Mouse (Mus musculus) midbrain, embryonic 15.5 days (tissue): Measurements from ENCODE around the gene Zmym3. TPM values are rescaled to one million over a fixed set of nuclear protein-coding genes. Genes with fewer than 3 reads are reported as not detected.

Source experiments
- ATAC-seq: fragments of 200-750 bp; cut with Nextera tagmentation; replicated peaks from 2 replicates; pipeline ENCODE4 v1.8.0; 2017; ENCODE audit warnings: moderate TSS enrichment
- H3K27ac ChIP-seq: fragments of 300-500 bp; sonication (generic); 2 replicates; pipeline ENCODE4 v1.5.1; 2015; ENCODE audit warnings: mild to moderate bottlenecking, inconsistent platforms
- H3K27me3 ChIP-seq: fragments of 300-500 bp; sonication (generic); replicated peaks from 2 replicates; pipeline ENCODE4 v1.6.1; 2015; ENCODE audit warnings: inconsistent platforms
- H3K36me3 ChIP-seq: fragments of 300-500 bp; sonication (generic); replicated peaks from 2 replicates; pipeline ENCODE4 v1.6.1; 2015; ENCODE audit warnings: inconsistent platforms
- H3K4me1 ChIP-seq: fragments of 300-500 bp; sonication (generic); 2 replicates; pipeline ENCODE4 v1.6.1; 2015; ENCODE audit warnings: inconsistent platforms
- H3K4me2 ChIP-seq: fragments of 300-500 bp; sonication (generic); 2 replicates; pipeline ENCODE4 v1.6.1; 2015; ENCODE audit warnings: inconsistent platforms, mild to moderate bottlenecking, moderate library complexity
- H3K4me3 ChIP-seq: fragments of 300-500 bp; sonication (generic); 2 replicates; pipeline ENCODE4 v1.5.1; 2015; ENCODE audit warnings: mild to moderate bottlenecking, inconsistent platforms
- H3K9ac ChIP-seq: fragments of 300-500 bp; sonication (generic); 2 replicates; pipeline ENCODE4 v1.6.1; 2015; ENCODE audit warnings: mild to moderate bottlenecking, inconsistent platforms
- H3K9me3 ChIP-seq: fragments of 300-500 bp; sonication (generic); 2 replicates; pipeline ENCODE4 v1.6.1; 2016; ENCODE audit warnings: inconsistent platforms
- WGBS: fragments of 180-500 bp; shearing (Covaris S2); methylation state at CpG from one replicate; pipeline ENCODE4 v1.1.7; 2015; ENCODE audit warnings: mixed read lengths; 5-methylcytosine and 5-hydroxymethylcytosine counted together
- polyA plus RNA-seq: library from polyadenylated mRNA; unstranded; fragments of >200 nt; fragmentation: Nextera tagmentation; extraction: Ambion mirVana; gene quantifications from 2 replicates; pipeline ENCODE4 v1.2.1, GENCODE M21; 2015

Zmym3 gene
- polyA plus RNA-seq, 1 experiment from 2014 or later, result 102 TPM

GRCm38 (mm10) chrX:101396459-101396858 lies 24.2 kb downstream of the Zmym3 start:
- no peak for ATAC-seq
- no peaks in the 10 kb centered on the region for H3K4me1 ChIP-seq
- H3K4me2 ChIP-seq, result no peak overlapping the region
- H3K27me3 ChIP-seq, result peaks cover 13% of the 10 kb centered on the region
- H3K9ac ChIP-seq, result no peak overlapping the region
- no peak overlapping the region for H3K4me3 ChIP-seq
- no peaks in the 10 kb centered on the region for H3K36me3 ChIP-seq
- WGBS, result 28% methylated on average over 11 of the region's 11 CpGs
- no peaks in the 10 kb centered on the region for H3K9me3 ChIP-seq
- H3K27ac ChIP-seq, result no peak overlapping the region

GRCm38 (mm10) chrX:101394341-101394740 lies 26.3 kb downstream of the Zmym3 start:
- Histone ChIP-seq H3K36me3 (no peaks in the 10 kb centered on the region), H3K4me3 (no peak overlapping the region), H3K4me1 (no peaks in the 10 kb centered on the region), H3K9ac (no peak overlapping the region), H3K9me3 (no peaks in the 10 kb centered on the region), H3K27ac (no peak overlapping the region), H3K4me2 (no peak overlapping the region), H3K27me3 (peaks cover 13% of the 10 kb centered on the region)
- no peak for ATAC-seq
- 65% methylated on average over 2 of the region's 2 CpGs for WGBS

GRCm38 (mm10) chrX:101388866-101389537 lies 31.6 kb downstream of the Zmym3 start:
- no peaks in the 10 kb centered on the region for H3K27me3 ChIP-seq
- no peak overlapping the region for H3K4me3 ChIP-seq
- ATAC-seq, result peak; percentile 18; the same call in 1 of the 2 replicates
- no peaks in the 10 kb centered on the region for H3K9me3 ChIP-seq
- no peak overlapping the region for H3K4me2 ChIP-seq
- H3K27ac ChIP-seq, result no peak overlapping the region
- H3K36me3 ChIP-seq, result no peaks in the 10 kb centered on the region
- peaks cover 10% of the 10 kb centered on the region; the same call in 1 of the 2 replicates for H3K4me1 ChIP-seq
- no peak overlapping the region for H3K9ac ChIP-seq
- WGBS, result 52% methylated on average over 5 of the region's 5 CpGs

GRCm38 (mm10) chrX:101386222-101386621 lies 34.4 kb downstream of the Zmym3 start:
- Histone ChIP-seq H3K36me3 (no peaks in the 10 kb centered on the region), H3K4me1 (peaks cover 15% of the 10 kb centered on the region), H3K9ac (no peak overlapping the region), H3K27ac (no peak overlapping the region), H3K4me2 (no peak overlapping the region), H3K4me3 (no peak overlapping the region), H3K27me3 (peaks cover 5% of the 10 kb centered on the region), H3K9me3 (no peaks in the 10 kb centered on the region)
- WGBS, result 31% methylated on average over 4 of the region's 4 CpGs
- ATAC-seq, result no peak

- Histone ChIP-seq H3K4me1 (peaks cover 15% of the 10 kb centered on the region), H3K27me3 (peaks cover 5% of the 10 kb centered on the region), H3K9ac (peak overlapping the region; percentile 12), H3K4me3 (peak overlapping the region; percentile 25), H3K4me2 (peak overlapping the region; percentile 53), H3K27ac (peak overlapping the region; percentile 27; the same call in 1 of the 2 replicates), H3K36me3 (no peaks in the 10 kb centered on the region), H3K9me3 (no peaks in the 10 kb centered on the region)
- WGBS, result 31% methylated on average over 32 of the region's 32 CpGs
- peak; percentile 83 for ATAC-seq
Observed at GRCm38 (mm10) chrX:101384439-101385137, 36.1 kb downstream of the Zmym3 start.

GRCm38 (mm10) chrX:101383455-101383854 lies 37.2 kb downstream of the Zmym3 start:
- Histone ChIP-seq H3K27me3 (peaks cover 5% of the 10 kb centered on the region), H3K4me1 (peaks cover 15% of the 10 kb centered on the region), H3K4me2 (no peak overlapping the region), H3K4me3 (no peak overlapping the region), H3K9ac (no peak overlapping the region), H3K36me3 (no peaks in the 10 kb centered on the region), H3K9me3 (no peaks in the 10 kb centered on the region), H3K27ac (no peak overlapping the region)
- 32% methylated on average over 18 of the region's 18 CpGs for WGBS
- ATAC-seq, result no peak; the same call in 1 of the 2 replicates

GRCm38 (mm10) chrX:101379744-101380143 lies 40.9 kb downstream of the Zmym3 start:
- Histone ChIP-seq H3K9me3 (no peaks in the 10 kb centered on the region), H3K4me1 (peaks cover 11% of the 10 kb centered on the region), H3K4me3 (no peak overlapping the region), H3K9ac (no peak overlapping the region), H3K4me2 (no peak overlapping the region), H3K27me3 (peaks cover 5% of the 10 kb centered on the region), H3K27ac (no peak overlapping the region), H3K36me3 (no peaks in the 10 kb centered on the region)
- no peak for ATAC-seq
- WGBS, result 84% methylated on average over 1 of the region's 1 CpGs

- no peak overlapping the region for H3K4me2 ChIP-seq
- peaks cover 3% of the 10 kb centered on the region; the same call in 1 of the 2 replicates for H3K27me3 ChIP-seq
- no peak overlapping the region for H3K4me3 ChIP-seq
- no peaks in the 10 kb centered on the region for H3K36me3 ChIP-seq
- H3K9ac ChIP-seq, result no peak overlapping the region
- WGBS, result 82% methylated on average over 4 of the region's 4 CpGs
- ATAC-seq, result no peak
- no peaks in the 10 kb centered on the region for H3K9me3 ChIP-seq
- no peak overlapping the region for H3K27ac ChIP-seq
- peaks cover 2% of the 10 kb centered on the region; the same call in 1 of the 2 replicates for H3K4me1 ChIP-seq
Observed at GRCm38 (mm10) chrX:101377076-101377475, 43.6 kb downstream of the Zmym3 start.

GRCm38 (mm10) chrX:101376190-101376968 lies 44.3 kb downstream of the Zmym3 start, which contains the start of gene Gjb1:
Gene Gjb1, plus strand, starts transcription at chrX:101376378.
- Histone ChIP-seq H3K4me1 (no peaks in the 10 kb centered on the region), H3K9me3 (no peaks in the 10 kb centered on the region), H3K4me2 (no peak within 1 kb of the TSS), H3K27me3 (no peaks in the 10 kb centered on the region), H3K4me3 (no peak within 1 kb of the TSS), H3K9ac (no peak within 1 kb of the TSS), H3K36me3 (no peaks in the 10 kb centered on the region), H3K27ac (no peak within 1 kb of the TSS)
- WGBS, result 85% methylated on average over 7 of the region's 7 CpGs
- ATAC-seq, result no peak

GRCm38 (mm10) chrX:101372946-101373345 lies 47.7 kb downstream of the Zmym3 start:
- no peak for ATAC-seq
- Histone ChIP-seq H3K27me3 (no peaks in the 10 kb centered on the region), H3K9ac (no peak overlapping the region), H3K4me3 (no peak overlapping the region), H3K9me3 (no peaks in the 10 kb centered on the region), H3K4me1 (no peaks in the 10 kb centered on the region), H3K27ac (no peak overlapping the region), H3K4me2 (no peak overlapping the region), H3K36me3 (no peaks in the 10 kb centered on the region)
- 66% methylated on average over 5 of the region's 5 CpGs for WGBS

- H3K36me3 ChIP-seq, result no peaks in the 10 kb centered on the region
- H3K9me3 ChIP-seq, result no peaks in the 10 kb centered on the region
- H3K4me1 ChIP-seq, result no peaks in the 10 kb centered on the region
- H3K27me3 ChIP-seq, result no peaks in the 10 kb centered on the region
- ATAC-seq, result no peak
- WGBS, result 78% methylated on average over 3 of the region's 3 CpGs
- H3K9ac ChIP-seq, result no peak overlapping the region
- no peak overlapping the region for H3K4me3 ChIP-seq
- no peak overlapping the region for H3K4me2 ChIP-seq
- H3K27ac ChIP-seq, result no peak overlapping the region
Observed at GRCm38 (mm10) chrX:101370573-101370972, 50.1 kb downstream of the Zmym3 start.

GRCm38 (mm10) chrX:101369001-101369400 lies 51.6 kb downstream of the Zmym3 start:
- Histone ChIP-seq H3K36me3 (no peaks in the 10 kb centered on the region), H3K9me3 (no peaks in the 10 kb centered on the region), H3K27ac (no peak overlapping the region), H3K4me2 (no peak overlapping the region), H3K4me3 (no peak overlapping the region), H3K9ac (no peak overlapping the region), H3K27me3 (no peaks in the 10 kb centered on the region), H3K4me1 (no peaks in the 10 kb centered on the region)
- no peak for ATAC-seq
- 77% methylated on average over 7 of the region's 7 CpGs for whole genome bisulfite sequencing
